Mouse (Mus musculus) kidney, embryonic 15.5 days (tissue): ENCODE measurements around the gene Prss36. TPM values are rescaled to one million over a fixed set of nuclear protein-coding genes. Genes with fewer than 3 reads are reported as not detected.

Source experiments
- polyA plus RNA-seq: library from polyadenylated mRNA; unstranded; fragments of >200 nt; fragmentation: Nextera tagmentation; extraction: Ambion mirVana; gene quantifications from 2 replicates; pipeline ENCODE4 v1.2.1, GENCODE M21; 2015

Prss36 gene
- polyA plus RNA-seq, 1 experiment from 2014 or later = 11.5 TPM

Other genes with a start within 250 kb of the Prss36 start
- 64.2 and 66.8 TPM in 2 replicates for gene Bcl7c, start 237.8 kb downstream of the Prss36 start, polyA plus RNA-seq
- 15.3 and 16.5 TPM in 2 replicates for gene Ctf1, start 234.0 kb downstream of the Prss36 start, polyA plus RNA-seq
- 0.31 and 0.33 TPM in 2 replicates for gene Ctf2, start 214.6 kb downstream of the Prss36 start, polyA plus RNA-seq
- gene Fbxl19, start 202.2 kb downstream of the Prss36 start, polyA plus RNA-seq = 5.6 and 6.8 TPM in 2 replicates
- 25.1 and 26.7 TPM in 2 replicates for gene Orai3, start 176.9 kb downstream of the Prss36 start, polyA plus RNA-seq
- gene Setd1a, start 170.1 kb downstream of the Prss36 start, polyA plus RNA-seq = 23.2 and 25.9 TPM in 2 replicates
- gene Gm49388, start 161.1 kb downstream of the Prss36 start, polyA plus RNA-seq = not detected in 2 replicates
- gene Hsd3b7, start 146.1 kb downstream of the Prss36 start, polyA plus RNA-seq = 23.0 and 27.6 TPM in 2 replicates
- gene Stx4a, start 122.4 kb downstream of the Prss36 start, polyA plus RNA-seq = 46.4 and 53.2 TPM in 2 replicates
- 3.8 and 5.2 TPM in 2 replicates for gene Stx1b, start 122.2 kb downstream of the Prss36 start, polyA plus RNA-seq
- gene Zfp646, start 70.5 kb downstream of the Prss36 start, polyA plus RNA-seq = 11.8 and 13.7 TPM in 2 replicates
- 22.7 TPM in 2 replicates for gene Zfp668, start 69.9 kb downstream of the Prss36 start, polyA plus RNA-seq
- 2.2 and 2.7 TPM in 2 replicates for gene Prss53, start 55.8 kb downstream of the Prss36 start, polyA plus RNA-seq
- gene Gm21974, start 51.3 kb downstream of the Prss36 start, polyA plus RNA-seq = not detected in 2 replicates
- gene Vkorc1, start 51.1 kb downstream of the Prss36 start, polyA plus RNA-seq = 152 and 162 TPM in 2 replicates
- 120 and 140 TPM in 2 replicates for gene Bckdk, start 42.6 kb downstream of the Prss36 start, polyA plus RNA-seq
- gene Kat8, start 34.2 kb downstream of the Prss36 start, polyA plus RNA-seq = 41.8 and 43.5 TPM in 2 replicates
- gene Prss8, start 16.6 kb downstream of the Prss36 start, polyA plus RNA-seq = 56.9 and 59.5 TPM in 2 replicates
- 421 and 440 TPM in 2 replicates for gene Fus, start 20.7 kb upstream of the Prss36 start, polyA plus RNA-seq
- 43.9 and 45.1 TPM in 2 replicates for gene Pycard, start 47.1 kb upstream of the Prss36 start, polyA plus RNA-seq
- 0.31 and 0.60 TPM in 2 replicates for gene Trim72, start 57.2 kb upstream of the Prss36 start, polyA plus RNA-seq
- gene Itgam, start 115.9 kb upstream of the Prss36 start, polyA plus RNA-seq = 1.2 and 1.4 TPM in 2 replicates
- not detected in 2 replicates for gene Gm49368, start 116.0 kb upstream of the Prss36 start, polyA plus RNA-seq
- gene Itgax, start 182.8 kb upstream of the Prss36 start, polyA plus RNA-seq = 0.05 and 0.17 TPM in 2 replicates
- not detected in 2 replicates for gene Itgad, start 207.7 kb upstream of the Prss36 start, polyA plus RNA-seq